Mouse (Mus musculus): ENCODE data around the gene Ms4a4c.
"Not testable (repeated sequence)": the region's sequence is repeated elsewhere in the genome, so short reads cannot be mapped to it uniquely, and the experiment has no call there.

Gene Ms4a4c

DNA sequence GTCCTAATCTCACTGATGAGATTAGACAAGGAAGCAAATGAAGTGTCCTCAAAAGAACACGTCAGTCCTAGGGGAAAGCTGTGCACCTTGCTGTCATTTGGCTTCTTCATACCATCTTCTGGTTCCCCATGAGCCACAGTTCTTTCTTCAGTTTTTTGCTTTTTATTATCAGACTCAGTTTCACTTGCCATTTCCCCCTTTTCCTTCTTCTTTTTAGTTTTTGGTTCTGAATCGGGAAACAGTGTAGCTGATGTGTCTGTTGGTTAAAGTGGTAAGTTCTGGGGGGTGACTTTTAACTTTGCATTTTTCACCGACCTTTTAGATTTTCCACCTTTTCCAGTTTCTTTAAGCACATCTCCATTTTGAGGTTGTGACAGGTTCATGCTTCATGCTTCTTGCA is at the start of gene Ms4a4c:
TSS of gene Ms4a4c (plus strand) at position 244 of the 400 bp plus-strand sequence.
- DNase-seq (ENCODE audit: low read depth, low spot score) = no peak

GRCm38 (mm10) chr19:11355730-11356129 is 48.8 kb upstream of the Ms4a4c start:
- DNase-seq (ENCODE audit: low read depth, low spot score) = no peak

DNA sequence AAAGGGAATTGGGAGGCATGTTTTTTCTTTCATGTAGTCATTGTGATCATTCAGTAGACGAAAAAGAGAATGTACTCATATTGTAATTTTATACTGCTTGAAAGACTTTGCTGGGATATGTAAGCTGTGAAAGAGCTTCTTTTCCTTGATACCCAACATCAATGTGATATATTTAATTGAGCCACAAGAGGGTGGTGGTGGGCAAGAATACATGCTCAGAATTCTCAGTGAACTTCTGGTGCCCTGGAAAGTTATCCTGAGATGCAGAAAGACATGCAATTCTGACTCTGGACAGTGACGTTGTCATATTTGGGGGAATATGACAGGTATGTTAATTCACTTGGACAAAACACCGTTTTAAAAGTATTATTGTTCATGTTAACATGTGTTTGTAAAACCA is 44.5 kb upstream of the Ms4a4c start:
- DNase-seq (ENCODE audit: low read depth, low spot score) = no peak

DNA sequence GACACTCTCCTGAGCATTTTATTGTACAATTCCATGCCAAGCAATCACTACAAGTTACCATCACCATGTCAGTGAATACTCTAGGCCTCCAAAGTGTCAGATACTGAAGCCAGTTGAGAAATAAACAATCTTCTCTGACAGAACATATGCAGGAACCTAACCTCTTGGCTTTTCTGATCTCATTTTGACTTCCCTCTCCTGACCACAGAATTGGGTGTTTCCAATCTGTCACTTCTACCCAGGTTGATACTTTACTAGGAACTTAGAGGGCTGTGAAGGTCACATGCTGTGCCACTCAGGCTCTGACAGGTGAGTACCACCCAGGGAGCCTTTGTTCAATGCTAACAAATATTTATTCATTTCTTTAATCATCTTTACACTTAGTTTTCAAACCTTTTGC is 42.6 kb upstream of the Ms4a4c start:
- no peak for DNase-seq (ENCODE audit: low read depth, low spot score)

DNA sequence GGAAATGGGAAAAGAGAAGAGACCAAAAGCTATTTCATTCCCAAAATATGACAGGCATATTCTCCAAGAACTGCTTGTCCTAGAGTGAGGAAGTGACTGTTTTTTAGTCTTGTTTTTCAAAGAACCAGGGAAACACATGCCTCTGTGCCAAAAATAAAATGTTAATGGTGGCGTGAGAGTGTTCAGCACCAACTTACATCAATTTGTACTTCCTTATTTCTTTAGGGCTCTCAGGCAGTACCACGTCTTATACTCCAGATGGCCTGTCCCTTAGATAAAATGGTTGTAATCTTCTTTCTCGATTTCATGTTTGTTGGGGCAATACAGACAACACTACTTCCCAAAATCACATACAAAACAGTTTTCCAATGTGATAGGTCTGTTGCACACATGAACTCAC is 36.3 kb upstream of the Ms4a4c start:
- no peak for DNase-seq (ENCODE audit: low read depth, low spot score)

DNA sequence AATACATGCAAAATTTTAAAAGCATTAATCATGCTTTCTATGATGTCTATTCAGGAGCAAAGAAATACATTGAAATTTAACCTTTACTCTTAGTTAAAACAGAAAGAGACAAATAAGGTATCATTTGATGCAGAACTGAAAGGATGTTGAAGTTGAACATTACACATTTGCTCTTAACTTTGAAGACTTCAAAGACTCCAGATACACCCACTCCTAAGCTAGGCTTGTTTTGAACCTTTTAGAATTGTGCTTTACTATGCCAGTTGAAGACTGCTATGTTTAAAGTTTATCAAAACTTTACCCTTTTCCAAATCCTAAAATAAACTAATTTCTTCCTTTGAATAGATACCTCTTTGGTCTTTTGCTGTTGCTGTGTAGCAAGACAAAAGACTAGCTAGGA is 33.4 kb upstream of the Ms4a4c start:
- DNase-seq (ENCODE audit: low read depth, low spot score) = no peak

GRCm38 (mm10) chr19:11375273-11375672 is 29.3 kb upstream of the Ms4a4c start, which contains the start of gene Ms4a4a:
Gene Ms4a4a (plus strand): TSS chr19:11375523.
- no peak for DNase-seq (ENCODE audit: low read depth, low spot score)

DNA sequence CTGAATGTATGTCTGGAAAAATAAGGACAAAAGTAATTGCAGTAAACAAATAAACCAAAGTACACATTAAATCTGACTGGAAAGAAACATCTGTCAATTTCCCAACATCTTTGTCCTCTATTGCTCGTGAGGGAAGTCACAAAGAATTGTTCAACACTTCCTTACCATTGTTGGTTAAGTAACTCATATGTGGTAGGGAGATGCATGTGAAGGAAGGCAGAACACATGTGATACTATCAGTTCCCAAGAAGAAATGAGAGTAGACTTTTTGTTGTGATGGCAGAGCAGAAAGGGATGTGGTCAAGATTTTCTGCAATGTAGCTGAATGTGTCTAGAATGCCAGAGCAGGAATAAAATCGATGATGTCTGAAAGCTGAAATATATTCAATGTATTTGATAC is 28.2 kb upstream of the Ms4a4c start:
- no peak for DNase-seq (ENCODE audit: low read depth, low spot score)

DNA sequence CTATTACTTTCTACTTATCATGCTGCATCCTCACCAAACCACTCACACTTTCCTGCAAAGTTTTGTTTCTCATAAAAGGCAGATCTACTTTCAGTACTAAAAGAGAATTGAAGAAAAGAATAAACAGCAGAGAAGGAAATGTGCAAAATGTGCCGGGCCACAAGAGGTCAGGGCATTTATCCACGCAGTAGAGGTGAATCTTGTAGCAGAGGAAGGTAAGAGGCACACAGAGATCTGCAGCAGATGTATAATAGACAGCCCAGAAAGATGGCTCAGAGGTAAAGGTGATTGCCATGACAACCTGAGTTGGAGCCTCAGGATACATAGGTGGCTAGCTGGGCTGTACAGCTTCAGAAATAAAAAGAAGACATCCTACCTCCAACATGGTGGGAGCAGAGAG is 17.5 kb upstream of the Ms4a4c start:
- DNase-seq (ENCODE audit: low read depth, low spot score) = no peak

DNA sequence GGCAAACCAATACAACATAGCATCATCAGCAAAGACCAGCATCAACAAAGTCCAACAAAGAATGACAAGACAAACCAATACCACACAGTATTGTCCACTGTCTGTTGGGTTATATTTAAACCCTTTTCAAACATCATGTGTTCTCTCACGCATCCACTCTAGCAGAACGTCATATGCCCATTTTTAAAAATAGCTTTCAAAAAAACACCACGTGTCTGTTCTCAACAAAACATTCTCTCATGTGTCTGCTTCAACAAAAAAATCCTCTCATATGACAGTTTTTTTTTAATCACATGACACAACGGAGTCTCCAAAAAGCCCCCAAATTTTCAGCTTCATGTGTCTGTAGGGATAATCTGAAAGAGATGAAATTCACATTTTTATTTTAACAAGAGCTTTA is 16.9 kb upstream of the Ms4a4c start:
- no peak for DNase-seq (ENCODE audit: low read depth, low spot score)

- no peak for DNase-seq (ENCODE audit: low read depth, low spot score)
These were observed 15.6 kb upstream of the Ms4a4c start for GRCm38 (mm10) chr19:11388949-11389348.

- no peak for DNase-seq (ENCODE audit: low read depth, low spot score)
These were observed 8.8 kb upstream of the Ms4a4c start for GRCm38 (mm10) chr19:11395769-11396168.

GRCm38 (mm10) chr19:11407428-11407827 is 2.9 kb downstream of the Ms4a4c start:
- DNase-seq (ENCODE audit: low read depth, low spot score) = no peak

- no peak for DNase-seq (ENCODE audit: low read depth, low spot score)
These were observed 4.0 kb downstream of the Ms4a4c start for GRCm38 (mm10) chr19:11408591-11408990.

- DNase-seq (ENCODE audit: low read depth, low spot score) = no peak
These were observed 7.1 kb downstream of the Ms4a4c start for GRCm38 (mm10) chr19:11411640-11412039.

GRCm38 (mm10) chr19:11414084-11414483 is 9.5 kb downstream of the Ms4a4c start:
- DNase-seq (ENCODE audit: low read depth, low spot score) = no peak

GRCm38 (mm10) chr19:11415581-11415980 is 11.0 kb downstream of the Ms4a4c start:
- DNase-seq (ENCODE audit: low read depth, low spot score) = no peak

DNA sequence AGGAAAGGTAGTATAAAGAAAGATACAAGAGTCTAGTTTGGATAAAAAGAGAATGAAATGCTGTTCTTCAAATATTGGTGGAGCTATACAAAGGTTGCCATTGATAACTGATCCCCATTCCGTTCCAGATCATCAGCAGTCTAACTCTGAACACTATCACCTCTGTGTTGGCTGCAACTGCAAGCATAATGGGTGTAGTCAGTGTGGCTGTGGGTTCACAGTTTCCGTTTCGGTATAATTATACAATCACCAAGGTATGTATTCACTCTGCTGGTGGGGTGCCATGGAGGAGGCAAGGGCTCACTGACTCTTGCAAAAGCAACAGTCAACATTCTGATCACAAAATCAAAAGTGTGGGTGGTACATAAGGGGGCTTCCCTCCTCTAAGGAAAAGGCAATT is 14.3 kb downstream of the Ms4a4c start:
- DNase-seq (ENCODE audit: low read depth, low spot score) = not testable (repeated sequence)

DNA sequence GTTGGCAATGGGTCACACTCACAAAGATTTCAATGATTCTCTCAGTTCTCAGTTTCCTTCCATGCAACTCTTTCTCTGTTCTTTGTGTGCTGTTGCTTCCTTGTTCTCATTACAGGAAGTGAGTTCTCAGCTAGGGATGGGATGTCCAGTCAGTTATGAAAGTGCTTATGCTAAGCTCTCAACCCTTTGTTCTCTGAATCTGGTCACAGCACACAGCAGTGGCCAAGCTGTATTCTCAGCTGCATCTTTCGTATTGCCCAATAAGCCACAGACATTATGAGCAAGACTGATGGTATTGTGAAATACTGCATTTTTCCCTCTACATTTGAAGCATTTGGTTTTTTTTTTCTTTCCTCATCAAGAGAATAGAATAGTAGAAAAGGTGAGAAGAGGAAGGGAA is 26.6 kb downstream of the Ms4a4c start:
- not testable (repeated sequence) for DNase-seq (ENCODE audit: low read depth, low spot score)

- no peak for DNase-seq (ENCODE audit: low read depth, low spot score)
These were observed 30.7 kb downstream of the Ms4a4c start for GRCm38 (mm10) chr19:11435058-11435834.

GRCm38 (mm10) chr19:11443338-11443737 is 38.8 kb downstream of the Ms4a4c start, which contains the start of gene Ms4a4b:
Gene Ms4a4b (plus strand): TSS chr19:11443553.
- DNase-seq (ENCODE audit: low read depth, low spot score) = no peak

DNA sequence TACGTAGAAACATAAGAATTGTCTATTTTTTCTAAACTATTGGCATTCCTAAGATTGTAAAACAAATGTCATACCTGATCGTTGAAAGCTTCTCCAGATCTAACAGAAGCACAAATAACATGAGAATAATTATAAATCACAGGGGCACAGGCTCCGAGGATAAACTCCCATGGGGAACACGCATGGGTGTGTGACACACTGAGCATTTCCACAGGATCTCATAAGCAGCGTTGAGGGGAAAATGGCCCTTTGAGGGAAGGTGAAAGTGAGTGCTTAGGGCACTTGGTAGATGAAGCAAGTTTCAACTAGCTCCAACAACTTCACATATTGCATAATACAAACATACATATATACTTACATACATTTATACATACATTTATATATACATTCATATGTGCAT is 39.4 kb downstream of the Ms4a4c start:
- no peak for DNase-seq (ENCODE audit: low read depth, low spot score)

- no peak for DNase-seq (ENCODE audit: low read depth, low spot score)
These were observed 42.7 kb downstream of the Ms4a4c start for GRCm38 (mm10) chr19:11447238-11447637.

GRCm38 (mm10) chr19:11459041-11459440 is 54.5 kb downstream of the Ms4a4c start:
- DNase-seq (ENCODE audit: low read depth, low spot score) = not testable (repeated sequence)

All from ES-CJ7 (cell line).